Mouse (Mus musculus): Measurements from ENCODE around the gene Mogs. TPM values are rescaled to one million over a fixed set of nuclear protein-coding genes. Genes with fewer than 3 reads are reported as not detected.

The Mogs gene
- total RNA-seq, 2 experiments from 2014 or later, result 4.4 to 4.5 TPM

GRCm38 (mm10) chr6:83087926-83088260 lies 27.4 kb upstream of the Mogs start:
- no peak for DNase-seq
- intact Hi-C loops (cut with DNase I), result no loop called here

GRCm38 (mm10) chr6:83092416-83093127 lies 22.7 kb upstream of the Mogs start:
- intact Hi-C loops (cut with DNase I), result no loop called here
- DNase-seq, result no peak

- intact Hi-C loops (cut with DNase I), result no loop called here
- DNase-seq, result no peak
Observed at GRCm38 (mm10) chr6:83095968-83096367, 19.3 kb upstream of the Mogs start.

GRCm38 (mm10) chr6:83098411-83098810 lies 16.9 kb upstream of the Mogs start:
- DNase-seq, result no peak
- intact Hi-C loops (cut with DNase I), result no loop called here

- DNase-seq, result peak; percentile 81 to 83
- intact Hi-C loops (cut with DNase I), result loop anchor here (2.0 kb wide), 1 partner anchor 105 kb away; no protein-coding TSS in a partner anchor
Observed at GRCm38 (mm10) chr6:83101316-83101687, 14.0 kb upstream of the Mogs start, which contains the start of the genes Ccdc142 and Gm42688. Gene Ccdc142, plus strand, starts transcription at chr6:83101601. Gene Gm42688, plus strand, starts transcription at chr6:83101617.

GRCm38 (mm10) chr6:83101688-83102556 lies 13.4 kb upstream of the Mogs start:
- intact Hi-C loops (cut with DNase I), result loop anchor here (2.0 kb wide), 1 partner anchor 105 kb away; no protein-coding TSS in a partner anchor
- peak; percentile 38 to 57 for DNase-seq

- intact Hi-C loops (cut with DNase I), result no loop called here
- no peak for DNase-seq
Observed at GRCm38 (mm10) chr6:83103130-83103650, 12.1 kb upstream of the Mogs start.

- no peak for DNase-seq
- intact Hi-C loops (cut with DNase I), result no loop called here
Observed at GRCm38 (mm10) chr6:83104158-83104557, 11.1 kb upstream of the Mogs start.

- DNase-seq, result peak; percentile 70 to 72
- intact Hi-C loops (cut with DNase I), result no loop called here
Observed at GRCm38 (mm10) chr6:83107566-83108400, 7.5 kb upstream of the Mogs start.

- peak; percentile 75 to 83 for DNase-seq
- intact Hi-C loops (cut with DNase I), result no loop called here
Observed at GRCm38 (mm10) chr6:83108762-83109668, 6.3 kb upstream of the Mogs start, which contains the start of gene Mrpl53. Gene Mrpl53, plus strand, starts transcription at chr6:83109040.

- DNase-seq, result no peak
- intact Hi-C loops (cut with DNase I), result no loop called here
Observed at GRCm38 (mm10) chr6:83111510-83112136, 3.7 kb upstream of the Mogs start.

GRCm38 (mm10) chr6:83115682-83116372 lies 531 bp downstream of the Mogs start:
- no peak for DNase-seq
- intact Hi-C loops (cut with DNase I), result loop anchor here (2.0 kb wide), 1 partner anchor 45 kb away; no protein-coding TSS in a partner anchor

GRCm38 (mm10) chr6:83116373-83117164 lies 1.3 kb downstream of the Mogs start:
- intact Hi-C loops (cut with DNase I), result no loop called here
- no peak for DNase-seq

GRCm38 (mm10) chr6:83117165-83117438 lies 1.8 kb downstream of the Mogs start:
- DNase-seq, result no peak
- intact Hi-C loops (cut with DNase I), result no loop called here

- no peak for DNase-seq
- intact Hi-C loops (cut with DNase I), result no loop called here
Observed at GRCm38 (mm10) chr6:83117616-83118015, 2.3 kb downstream of the Mogs start.

- no peak for DNase-seq
- intact Hi-C loops (cut with DNase I), result no loop called here
Observed at GRCm38 (mm10) chr6:83118369-83118768, 3.1 kb downstream of the Mogs start.

GRCm38 (mm10) chr6:83118825-83119733 lies 3.8 kb downstream of the Mogs start:
- DNase-seq, result no peak
- intact Hi-C loops (cut with DNase I), result no loop called here
